Mouse (Mus musculus) B cell, adult 2 months (primary cell): Measurements from ENCODE around the gene Zswim3.
"Not testable (repeated sequence)": the region's sequence is repeated elsewhere in the genome, so short reads cannot be mapped to it uniquely, and the experiment has no call there.

ENCODE experiments used
- DNase-seq, 2 experiments: peaks; one replicate each; pipeline ENCODE4 v3.0.0; 2022

Zswim3 gene

GRCm38 (mm10) chr2:164857101-164857821, 52.4 kb downstream of the Zswim3 start, which contains the start of gene Pltp:
Gene Pltp (minus strand): TSS chr2:164857711.
- peak; percentile 50 to 56 for DNase-seq

GRCm38 (mm10) chr2:164857842-164858553, 53.1 kb downstream of the Zswim3 start:
- DNase-seq, result peak in 1 of 2 experiments; percentile 11

DNA sequence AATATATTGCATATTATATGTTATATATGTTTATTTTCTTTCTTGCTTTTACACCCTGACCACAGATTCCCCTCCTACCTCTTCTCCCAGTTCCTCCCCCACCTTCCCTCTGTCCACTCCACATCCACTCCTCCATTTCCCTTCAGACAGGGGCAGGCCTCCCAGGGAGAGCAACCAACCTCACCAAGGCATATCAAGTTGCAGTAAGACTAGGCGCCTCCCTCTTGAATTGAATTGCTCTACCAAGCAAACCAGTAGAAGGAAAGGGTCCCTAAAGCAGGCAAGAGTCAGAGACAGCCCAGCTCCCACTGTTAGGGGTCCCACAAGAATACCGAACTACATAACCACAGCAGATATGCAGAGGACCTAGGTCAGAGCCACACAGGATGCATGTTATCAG, 54.3 kb downstream of the Zswim3 start:
- no peak for DNase-seq

DNA sequence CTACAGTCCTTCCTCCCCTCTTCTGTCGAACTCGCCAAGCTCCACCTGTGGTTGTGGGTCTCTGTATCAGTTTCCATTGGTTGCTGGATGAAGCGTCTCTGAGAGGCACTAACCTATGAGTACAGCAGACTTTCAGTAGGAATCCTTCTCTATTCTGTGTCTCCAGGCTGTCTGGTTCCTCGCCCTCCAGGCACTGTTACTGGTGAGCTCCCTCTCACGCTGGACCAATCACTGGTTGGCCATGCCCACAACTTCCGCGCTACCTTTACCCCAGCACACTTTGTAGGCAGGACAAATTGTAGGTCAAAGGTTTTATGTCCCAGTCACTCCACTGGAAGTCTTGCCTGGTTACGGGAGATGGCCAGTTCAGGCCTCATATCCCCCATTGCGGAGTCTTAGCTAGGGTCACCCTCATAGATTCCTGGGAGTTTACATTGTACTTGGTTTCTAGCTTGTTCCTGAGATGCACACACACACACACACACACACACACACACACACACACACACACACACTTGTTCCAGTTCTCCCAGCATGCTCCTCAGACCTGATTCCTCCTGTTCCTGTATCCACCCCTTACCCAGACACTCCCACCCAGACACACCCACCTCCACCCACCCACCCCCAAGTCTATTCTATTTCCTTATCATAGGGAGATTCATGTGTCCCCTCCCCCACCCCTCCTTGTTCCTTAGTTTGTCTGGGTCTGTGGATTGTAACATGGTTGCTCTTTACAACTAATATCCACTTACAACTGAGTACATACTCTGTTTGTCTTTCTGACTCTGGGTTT, 54.9 kb downstream of the Zswim3 start:
- no peak for DNase-seq

GRCm38 (mm10) chr2:164861094-164861493, 56.2 kb downstream of the Zswim3 start:
- DNase-seq, result no peak

DNA sequence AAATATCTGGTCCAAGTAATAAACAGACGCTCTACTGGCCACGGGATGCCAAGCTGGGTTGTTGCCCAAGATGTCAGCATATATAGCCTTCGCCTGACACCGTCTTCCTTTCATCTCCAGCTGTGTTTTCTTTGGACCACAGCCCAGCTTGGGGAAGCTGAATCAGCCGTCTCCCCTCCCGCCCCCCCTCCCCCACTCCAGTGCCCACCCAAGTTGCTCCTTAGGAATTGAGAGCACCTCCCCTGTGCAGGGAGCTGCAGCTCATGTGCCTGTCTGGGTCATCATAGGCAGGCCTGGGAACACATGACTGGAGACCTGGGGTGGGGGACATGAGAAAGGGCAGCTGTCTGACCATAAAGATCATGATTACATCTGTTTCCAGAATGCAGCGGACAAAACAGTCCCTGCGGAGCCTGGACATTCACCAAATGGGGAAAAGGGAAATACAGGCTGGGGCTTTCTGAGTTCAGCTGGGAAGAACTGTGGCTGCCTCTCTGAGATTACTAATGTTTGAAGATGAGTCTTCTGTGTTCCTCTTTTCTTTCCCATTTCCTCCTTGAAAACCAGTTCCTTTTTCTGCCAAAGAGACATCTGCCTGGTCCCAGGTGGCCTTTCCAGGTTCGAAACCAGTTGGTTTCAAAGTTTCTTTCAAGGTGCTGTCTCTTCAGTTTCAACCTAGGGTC, 57.4 kb downstream of the Zswim3 start:
- DNase-seq, result peak; percentile 35 to 46

- not testable (repeated sequence) for DNase-seq
Measured at GRCm38 (mm10) chr2:164863411-164863810, 58.5 kb downstream of the Zswim3 start.

DNA sequence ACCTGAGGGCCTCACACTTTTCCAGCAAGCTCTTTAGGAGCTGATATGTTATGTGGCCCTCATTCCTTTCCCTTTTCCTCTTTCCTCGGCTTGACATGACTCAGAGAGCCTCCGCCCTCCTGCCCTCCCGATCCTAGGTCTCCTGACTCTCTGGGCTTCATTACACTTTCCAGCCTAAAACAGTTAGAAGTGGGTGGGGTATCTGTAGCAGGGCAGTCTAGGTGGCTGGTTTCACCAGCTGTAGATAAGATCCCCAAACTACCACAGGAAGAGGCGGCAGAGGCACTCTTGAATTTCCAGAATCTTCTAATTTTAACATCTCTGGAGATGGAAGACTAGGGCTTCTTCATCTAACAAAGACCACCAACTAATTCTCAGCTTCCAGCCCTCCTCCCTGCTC, 59.7 kb downstream of the Zswim3 start:
- DNase-seq, result no peak

DNA sequence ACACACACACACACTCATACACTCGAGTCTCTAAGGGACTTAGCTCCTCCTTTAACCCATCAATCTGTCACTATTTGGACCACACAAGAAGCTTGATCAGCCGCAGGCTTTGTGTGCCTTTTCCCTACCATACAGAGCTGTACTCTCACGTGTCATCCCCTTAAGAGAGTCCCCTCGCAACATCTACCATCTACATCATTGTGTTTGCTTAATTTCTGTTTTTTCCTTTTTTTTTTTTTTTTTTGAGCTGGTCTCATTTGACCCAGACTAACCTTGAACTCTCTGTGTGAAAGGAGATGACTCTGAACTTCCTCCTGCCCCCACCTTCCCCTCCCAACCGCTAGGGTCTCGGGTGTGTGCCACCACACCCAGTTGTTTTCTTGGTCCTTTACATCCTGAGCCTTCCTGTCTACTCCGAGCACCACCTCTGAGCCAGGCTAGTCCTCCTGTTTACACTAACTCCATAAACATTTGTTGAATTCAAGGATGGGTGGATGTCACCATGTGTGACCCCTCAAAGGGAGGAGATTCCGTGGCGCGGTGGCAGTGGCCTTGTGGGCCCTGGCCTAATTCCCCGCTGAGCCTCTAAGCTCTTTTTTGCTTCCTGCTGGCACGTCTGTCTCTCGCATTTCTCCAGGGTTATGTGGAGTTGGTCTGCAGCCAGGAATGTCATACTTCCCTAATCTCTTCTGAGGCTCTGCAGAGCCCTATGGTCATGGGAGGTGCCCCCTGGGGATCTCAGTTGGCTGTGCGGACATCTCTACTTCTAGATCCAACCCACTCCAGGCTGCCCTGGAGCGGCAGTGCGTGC, 62.0 kb downstream of the Zswim3 start:
- peak; percentile 29 to 35 for DNase-seq

- DNase-seq, result peak; percentile 40 to 48
Measured at GRCm38 (mm10) chr2:164867566-164867965, 62.7 kb downstream of the Zswim3 start.

DNA sequence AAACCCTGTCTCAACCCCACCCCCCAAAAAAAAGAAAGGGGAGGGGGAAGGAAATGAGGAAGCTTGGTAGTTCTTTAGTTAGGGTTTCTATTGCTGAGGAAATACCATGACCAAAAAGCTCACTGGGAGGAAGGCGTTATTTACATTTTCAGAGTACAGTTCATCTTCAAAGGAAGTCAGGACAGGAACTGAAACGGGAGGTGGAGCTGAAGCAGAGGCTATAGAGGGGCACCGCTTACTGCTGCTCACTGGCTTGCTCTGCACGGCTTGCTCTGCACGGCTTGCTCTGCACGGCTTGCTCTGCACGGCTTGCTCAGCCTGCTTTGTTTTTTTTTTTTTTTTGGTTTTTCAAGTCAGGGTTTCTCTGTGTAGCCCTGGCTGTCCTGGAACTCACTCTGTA, 63.6 kb downstream of the Zswim3 start:
- peak; percentile 73 to 78 for DNase-seq
